Mouse (Mus musculus): ENCODE results near the gene Rps15.
"Not testable (repeated sequence)": the region's sequence is repeated elsewhere in the genome, so short reads cannot be mapped to it uniquely, and the experiment has no call there.

The Rps15 gene

DNA sequence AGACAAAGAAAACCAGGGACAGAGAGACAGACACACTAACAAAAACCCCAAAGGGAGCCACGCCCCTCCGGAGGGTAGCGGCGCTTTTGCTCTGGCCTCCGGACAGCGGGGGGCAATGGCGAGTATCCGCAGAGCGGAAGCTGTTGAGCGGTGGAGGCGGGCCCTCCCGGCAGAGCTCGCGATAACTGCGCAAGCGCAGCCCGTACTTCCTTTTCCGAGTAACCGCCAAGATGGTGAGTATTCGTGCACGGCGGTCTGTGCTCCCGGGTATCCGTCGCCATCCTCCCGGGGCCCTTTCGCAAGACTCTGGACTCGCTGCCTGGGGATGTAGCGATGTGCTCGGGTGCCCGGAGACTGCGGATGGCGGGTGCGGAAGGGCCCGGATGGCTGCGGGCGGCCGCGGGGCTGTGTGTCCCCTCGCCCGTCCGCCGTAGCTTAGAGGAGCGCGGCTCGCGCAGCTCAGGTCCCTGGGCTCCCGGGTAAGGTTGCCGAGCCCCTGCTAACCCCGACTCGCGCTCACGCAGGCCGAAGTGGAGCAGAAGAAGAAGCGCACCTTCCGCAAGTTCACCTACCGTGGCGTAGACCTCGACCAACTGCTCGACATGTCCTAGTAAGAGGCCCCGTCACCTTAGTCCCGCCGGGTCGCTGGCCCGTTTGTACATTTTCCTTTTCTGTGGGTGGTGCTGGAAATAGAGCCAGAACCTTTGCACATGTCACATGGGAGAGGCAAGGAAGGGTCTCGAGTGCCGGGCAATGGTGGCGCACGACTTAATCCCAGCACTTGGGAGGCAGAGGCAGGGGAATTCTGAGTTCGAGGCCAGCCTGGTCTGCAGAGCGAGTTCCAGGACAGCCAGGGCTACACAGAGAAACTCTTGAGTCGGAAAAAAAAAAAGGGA is at the start of gene Rps15:
Gene Rps15, plus strand, starts transcription at position 203 of the 896 bp plus-strand sequence.
- DNase-seq: peak; percentile 95

DNA sequence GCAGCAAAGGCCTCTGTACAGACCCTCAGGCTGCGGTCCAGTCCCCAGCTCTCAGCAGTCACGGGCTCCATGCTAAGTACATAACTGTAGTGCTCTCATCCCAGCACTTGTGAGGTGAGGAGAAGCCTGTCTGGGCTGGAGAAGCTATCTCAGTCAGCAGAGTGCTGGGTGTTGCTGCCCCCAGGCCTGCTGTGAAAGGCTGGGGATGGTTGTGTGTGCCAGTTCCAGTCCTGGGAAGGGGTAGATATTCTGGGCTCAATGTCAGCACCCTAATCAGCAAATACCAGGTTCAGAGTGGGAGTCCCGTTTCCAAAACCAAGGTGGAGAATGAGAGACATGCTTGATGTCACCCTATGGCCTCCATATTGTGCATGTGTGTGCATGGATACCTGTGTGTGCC is 49.6 kb upstream of the Rps15 start:
- no peak for DNase-seq

DNA sequence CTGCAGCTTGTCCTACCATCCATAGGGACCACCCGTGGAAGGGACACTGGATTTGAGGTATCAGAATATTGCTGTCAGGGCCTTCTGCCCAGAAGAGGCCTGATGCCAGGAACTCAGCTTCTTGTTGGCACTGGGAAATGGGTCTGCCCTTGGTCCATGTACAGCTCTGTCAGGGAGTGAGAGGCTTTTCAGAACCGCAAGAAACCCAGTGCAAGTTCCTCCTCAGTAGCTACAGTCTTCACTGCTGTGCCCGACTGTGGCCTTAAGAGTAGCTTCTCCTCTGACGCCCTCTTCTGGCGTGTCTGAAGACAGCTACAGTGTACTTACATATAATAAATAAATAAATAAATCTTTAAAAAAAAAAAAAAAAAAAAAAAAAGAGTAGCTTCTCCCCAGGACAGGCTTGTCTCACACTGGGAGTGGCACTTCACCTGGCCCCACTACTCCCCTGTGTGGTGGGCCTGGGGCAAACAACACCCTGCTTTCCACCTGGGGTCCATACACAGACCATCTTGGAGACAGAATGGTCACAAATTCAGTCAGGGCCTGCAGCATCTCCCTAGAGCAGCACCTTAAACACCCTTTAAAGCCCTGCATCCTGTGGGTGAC is 47.4 kb upstream of the Rps15 start:
- peak; percentile 76 for DNase-seq

DNA sequence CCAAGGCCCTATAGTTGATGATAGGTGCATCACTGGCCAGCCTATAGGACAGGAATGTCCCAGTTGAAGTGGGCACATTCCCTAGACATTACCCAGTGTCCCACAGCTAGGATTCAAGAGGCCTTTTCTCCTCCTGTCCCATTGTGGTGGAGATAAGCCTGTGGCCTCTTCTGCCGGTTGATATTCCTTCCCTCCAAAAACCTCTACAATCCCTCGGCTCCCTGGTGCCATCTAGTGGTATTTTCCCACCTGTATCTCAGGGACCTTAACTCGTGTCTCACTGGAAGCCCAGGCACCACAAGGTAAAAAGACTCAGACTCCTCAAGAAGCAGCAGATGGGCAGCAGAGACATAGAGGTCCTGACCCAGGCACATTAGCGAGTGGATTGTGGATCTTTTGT is 46.7 kb upstream of the Rps15 start:
- DNase-seq: peak; percentile 85

DNA sequence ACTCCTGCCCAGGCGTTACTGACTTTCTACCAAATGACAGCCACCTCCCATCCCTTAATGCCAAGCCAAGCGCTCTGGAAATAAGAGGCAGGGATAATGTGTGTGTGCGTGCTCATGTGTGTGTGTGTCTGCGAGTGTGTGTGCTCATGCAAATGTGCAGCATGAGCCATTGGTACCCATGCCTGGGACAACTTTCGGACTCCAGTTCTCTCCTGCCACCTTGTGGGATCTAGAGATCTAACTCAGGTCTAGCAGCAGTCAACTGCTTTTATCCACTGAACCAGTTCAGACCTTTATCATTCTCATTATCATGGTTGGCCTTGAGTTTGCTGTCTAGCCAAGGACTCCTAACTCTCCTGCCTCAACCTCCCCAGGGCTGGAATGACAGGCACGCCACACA is 44.4 kb upstream of the Rps15 start:
- peak; percentile 36 for DNase-seq

DNA sequence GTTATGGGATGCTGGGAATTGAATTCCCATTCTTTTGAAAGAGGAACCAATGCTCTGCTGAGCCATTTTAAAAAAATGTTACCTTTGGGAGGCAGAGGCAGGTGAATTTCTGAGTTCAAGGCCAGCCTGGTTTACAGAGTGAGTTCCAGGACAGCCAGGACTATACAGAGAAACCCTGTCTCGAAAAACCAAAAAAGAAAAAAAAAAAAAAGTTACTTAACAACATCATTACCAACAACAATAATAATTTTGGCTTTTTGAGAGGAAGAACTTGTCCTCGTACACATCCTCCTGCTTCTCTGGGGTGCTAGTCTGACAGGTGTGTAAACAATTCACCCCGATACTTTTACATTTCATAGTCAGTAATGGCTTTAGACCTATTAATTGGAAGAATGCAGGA is 43.8 kb upstream of the Rps15 start:
- not testable (repeated sequence) for DNase-seq

DNA sequence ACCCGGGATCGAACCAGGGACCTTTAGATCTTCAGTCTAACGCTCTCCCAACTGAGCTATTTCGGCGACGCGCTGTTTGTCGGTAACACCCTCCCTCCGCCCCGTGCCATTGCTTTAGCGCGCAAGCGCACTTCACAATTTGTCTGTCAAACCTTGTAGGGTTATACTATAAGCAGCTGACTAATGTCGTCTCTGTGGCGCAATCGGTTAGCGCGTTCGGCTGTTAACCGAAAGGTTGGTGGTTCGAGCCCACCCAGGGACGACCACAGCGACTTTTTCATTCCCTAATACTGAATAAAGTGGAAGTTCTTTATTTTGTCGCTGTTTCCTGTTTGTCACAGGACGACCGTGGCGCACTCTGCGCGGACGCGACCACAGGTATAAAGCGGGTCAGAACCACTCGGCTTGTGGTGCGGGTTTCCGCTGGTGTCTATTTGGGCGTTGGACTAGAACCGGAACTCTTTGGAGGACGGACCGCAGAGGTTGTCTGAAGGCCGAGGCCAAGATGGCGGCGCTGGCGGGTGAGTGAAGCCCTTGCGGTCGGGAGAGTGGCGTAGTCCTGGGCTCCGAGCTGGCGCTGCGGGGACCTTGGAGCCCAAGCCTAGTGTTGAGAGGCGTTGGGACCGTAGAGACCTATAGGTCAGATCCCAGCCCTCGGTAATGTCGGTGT is 43.1 kb upstream of the Rps15 start, which contains the start of gene Ndufs7:
Gene Ndufs7, plus strand, starts transcription at position 151 of the 670 bp plus-strand sequence.
- peak; percentile 97 for DNase-seq

DNA sequence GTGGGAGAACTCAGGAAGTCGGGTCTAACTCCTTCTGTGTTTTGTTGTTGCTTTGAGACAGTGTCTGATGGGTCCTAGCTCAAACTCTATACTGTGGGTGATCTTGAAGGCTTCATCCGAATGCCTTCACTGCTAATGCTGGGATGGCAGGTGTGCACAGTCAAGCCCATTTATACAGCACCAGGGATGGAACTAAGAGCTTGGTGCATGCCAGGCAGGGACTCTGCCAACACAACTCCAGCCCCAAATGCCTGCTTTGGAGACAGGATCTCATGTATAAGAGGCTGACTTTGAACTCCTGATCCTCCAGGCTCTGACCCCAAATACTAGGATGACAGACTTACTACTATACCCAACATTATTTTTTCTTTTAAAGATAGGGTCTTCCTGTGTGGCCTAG is 42.2 kb upstream of the Rps15 start:
- peak; percentile 54 for DNase-seq

DNA sequence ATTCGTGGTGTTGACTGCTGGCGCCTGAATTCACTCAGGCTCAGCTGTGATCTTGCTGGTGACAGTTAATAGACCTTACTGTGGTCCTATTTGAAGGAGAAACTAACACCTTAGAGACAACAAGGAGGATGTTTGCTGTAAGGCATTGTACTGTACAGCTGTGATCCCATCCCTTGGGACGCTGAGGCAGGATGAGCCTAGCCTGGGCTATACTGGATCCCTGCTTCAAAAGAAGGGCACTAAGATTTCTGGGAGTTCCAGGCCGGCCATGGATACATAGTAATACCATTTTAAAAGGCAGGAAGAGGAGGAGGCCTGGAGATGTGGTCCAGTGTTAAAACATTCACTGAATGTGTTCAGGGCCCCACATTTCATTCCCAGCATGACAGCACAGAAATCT is 41.7 kb upstream of the Rps15 start:
- DNase-seq: peak; percentile 36

DNA sequence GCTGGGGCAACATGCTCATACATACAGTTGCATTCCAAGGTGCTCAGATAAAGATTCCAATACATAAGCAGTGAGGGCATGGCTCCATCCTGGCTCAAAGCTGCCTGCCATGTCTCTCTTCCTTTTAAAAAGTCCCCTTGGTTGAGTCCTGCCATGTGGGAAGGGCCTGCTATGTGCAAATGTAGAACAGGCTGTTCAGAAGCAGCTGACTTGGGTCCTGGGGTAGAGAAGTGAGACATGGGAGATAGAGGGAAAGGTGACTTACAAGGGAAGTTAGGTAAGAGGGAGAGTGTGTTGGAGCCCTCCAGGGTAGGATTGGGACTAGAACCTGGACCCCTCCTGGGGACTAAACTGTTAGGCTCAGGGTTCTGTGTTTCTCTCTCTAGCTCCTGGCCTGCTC is 40.2 kb upstream of the Rps15 start:
- no peak for DNase-seq

DNA sequence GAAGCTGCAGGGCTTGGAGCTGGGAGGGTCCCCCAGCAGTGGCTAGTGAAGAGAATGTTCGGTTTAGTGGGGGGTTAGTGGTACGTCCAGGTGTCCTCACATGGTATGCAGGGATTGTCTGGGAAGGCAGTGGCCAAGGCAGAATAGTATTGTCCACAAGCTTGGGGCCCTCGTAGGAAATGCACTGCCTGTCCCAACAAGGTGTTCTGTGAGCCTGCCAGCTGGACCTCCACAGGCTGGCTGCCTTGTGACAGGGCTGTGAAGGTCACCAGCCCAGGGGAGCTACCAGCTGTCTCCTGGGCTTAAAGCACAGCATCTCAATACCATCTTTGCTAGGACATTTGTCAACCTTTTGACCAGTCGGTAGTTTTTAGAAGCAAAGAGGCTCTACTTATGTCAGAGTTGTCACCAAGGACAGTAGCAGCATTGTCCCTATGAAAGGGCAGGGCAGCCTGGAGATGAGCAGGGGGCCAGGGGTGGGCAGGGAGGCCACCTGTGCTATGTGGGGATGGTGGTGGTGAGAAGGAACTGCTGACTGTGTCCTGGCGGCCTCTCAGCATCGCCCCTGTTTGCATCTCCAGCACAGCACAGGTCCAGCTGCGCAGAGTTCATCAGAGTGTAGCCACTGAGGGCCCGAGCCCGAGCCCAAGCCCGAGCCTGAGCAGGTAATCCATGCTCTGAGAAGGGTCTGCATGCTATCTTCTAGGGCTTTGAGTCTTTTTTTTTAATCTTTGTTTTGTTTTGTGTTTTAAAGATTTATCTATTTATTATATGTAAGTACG is 39.6 kb upstream of the Rps15 start:
- peak; percentile 41 for DNase-seq

DNA sequence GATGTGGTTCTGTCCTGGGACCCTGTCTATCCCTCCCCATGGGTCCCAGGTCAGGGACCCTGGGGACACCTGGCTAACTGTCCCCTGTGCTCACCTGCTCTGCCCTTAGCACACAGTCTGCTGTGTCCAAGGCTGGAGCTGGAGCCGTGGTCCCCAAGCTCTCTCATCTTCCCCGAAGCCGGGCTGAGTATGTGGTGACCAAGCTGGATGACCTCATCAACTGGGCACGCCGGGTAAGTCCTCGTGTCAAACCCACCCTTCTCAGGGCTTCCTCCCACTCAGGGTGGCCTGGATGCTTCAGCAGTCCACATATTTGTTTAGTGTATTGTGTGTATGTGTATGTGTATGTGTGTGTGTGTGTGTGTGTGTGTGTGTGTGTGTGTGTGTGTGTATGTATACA is 38.7 kb upstream of the Rps15 start:
- no peak for DNase-seq

DNA sequence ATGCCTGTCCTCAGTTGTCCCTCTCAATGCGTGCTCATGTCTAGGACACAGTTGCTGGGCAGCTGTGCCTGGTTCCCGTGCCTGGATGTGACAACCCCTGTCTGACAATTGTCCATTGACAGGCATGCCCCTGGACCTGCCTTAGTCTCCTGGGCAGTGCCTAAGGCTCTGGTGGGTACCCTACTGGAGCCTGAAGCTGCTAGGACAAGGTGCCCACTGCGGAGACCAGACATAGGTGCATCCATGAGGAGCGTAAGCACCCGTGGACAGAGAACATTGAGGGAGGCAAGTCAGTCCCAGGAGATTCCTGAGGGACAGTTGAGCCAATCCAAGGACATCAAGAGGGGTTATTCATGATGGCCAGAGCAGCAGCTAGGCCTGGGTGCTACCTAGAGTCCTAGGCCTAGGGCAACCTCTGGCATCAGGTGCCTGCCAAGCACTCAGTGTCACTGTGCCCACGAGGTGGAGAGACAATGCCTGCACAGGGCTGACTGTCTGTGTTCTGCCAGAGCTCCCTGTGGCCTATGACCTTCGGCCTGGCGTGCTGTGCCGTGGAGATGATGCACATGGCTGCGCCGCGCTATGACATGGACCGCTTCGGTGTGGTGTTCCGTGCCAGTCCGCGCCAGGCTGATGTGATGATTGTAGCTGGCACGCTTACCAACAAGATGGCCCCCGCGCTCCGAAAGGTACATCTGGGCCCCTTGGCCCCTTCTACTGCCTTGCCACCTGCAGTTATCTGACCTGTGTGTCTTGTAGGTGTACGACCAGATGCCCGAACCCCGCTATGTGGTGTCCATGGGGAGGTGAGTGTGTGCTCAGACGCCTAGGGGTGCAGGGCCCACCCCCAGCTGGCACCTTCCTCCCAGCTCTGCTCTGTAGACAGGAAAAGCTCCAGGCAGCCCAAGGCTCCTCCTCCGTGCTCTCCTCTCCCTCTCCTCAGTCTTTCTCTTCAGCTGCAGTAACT is 37.6 kb upstream of the Rps15 start:
- no peak for DNase-seq

DNA sequence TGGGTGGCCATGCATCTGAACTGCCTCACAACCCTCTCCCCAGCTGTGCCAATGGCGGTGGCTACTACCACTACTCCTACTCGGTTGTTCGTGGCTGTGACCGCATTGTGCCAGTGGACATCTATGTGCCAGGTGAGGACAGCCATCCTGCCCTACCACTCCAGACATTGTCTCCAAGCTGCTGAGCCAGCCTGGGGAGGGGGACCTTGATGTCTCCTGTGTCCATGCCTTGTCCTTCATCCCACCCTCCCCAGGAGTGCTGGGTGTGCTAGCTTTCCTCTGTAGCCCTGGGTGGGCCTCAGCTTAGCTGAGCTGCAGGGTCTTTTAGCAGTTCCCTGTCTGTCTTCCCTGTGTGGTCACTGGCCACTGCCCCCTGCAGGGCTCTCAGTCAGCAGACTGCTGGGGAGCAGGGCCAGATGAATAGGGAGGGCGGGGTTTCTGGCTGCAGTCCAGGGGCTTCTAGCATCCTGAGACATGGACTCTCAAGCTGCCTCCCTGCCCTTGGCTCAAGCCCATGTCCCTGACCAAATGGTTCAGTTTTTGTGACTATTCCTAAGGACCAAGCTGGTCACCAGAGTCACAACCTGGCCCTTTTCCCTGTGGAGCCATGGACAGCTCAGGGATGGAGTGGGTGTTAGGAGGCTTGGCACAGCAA is 36.2 kb upstream of the Rps15 start:
- DNase-seq: peak; percentile 72

DNA sequence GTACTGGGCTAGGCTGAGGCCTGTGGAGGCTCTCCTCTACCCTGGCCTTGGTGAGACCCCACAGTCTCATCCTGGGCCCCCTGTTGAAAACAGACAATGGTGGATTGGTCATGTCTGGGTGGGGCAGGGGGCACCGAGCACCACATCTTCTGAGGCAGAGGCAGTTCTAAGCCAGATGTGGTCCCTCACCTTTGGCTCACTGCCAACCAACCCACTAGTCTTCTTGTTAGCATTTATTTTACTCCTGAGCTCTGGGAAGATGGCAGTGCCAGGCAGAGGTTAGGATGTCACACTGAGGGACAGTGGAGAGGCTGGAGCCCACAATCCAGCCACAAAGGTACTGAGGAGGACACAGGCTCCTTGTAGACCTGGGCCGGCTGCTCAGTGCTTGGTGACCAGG is 34.3 kb upstream of the Rps15 start:
- peak; percentile 63 for DNase-seq

DNA sequence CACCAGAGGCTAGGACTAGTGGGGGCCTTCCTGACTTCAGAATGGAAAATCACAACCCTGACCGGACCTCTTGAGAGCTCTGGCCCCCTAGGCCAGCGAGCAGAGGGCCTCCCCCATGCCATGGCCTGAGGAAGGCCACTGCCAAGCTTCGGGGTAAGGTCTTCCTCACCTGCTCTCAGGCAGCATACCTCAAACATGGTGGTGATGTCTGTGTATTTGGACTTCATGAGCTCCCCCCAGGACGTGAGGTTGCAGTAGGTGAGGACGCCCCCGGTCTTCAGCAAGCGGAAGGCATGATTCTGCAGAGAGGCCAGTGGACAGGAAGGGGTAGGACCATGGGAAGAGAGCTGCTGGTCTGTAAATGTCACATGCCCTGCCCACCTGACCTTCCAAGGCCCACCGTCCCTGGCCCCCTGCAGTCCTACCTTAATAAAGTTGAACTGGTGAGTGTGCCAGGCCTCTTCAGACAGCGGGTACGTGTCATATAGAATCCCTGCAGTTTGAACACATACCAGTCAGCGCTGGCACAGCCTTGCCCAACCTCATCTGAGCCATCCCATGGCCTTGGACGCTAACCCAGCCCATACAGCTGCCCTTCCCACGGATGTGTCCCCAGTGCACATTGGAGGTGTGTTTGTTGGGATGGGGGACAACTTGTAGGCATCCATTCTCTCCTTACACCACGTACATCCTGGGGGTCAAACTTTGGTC is 33.3 kb upstream of the Rps15 start:
- peak; percentile 70 for DNase-seq

DNA sequence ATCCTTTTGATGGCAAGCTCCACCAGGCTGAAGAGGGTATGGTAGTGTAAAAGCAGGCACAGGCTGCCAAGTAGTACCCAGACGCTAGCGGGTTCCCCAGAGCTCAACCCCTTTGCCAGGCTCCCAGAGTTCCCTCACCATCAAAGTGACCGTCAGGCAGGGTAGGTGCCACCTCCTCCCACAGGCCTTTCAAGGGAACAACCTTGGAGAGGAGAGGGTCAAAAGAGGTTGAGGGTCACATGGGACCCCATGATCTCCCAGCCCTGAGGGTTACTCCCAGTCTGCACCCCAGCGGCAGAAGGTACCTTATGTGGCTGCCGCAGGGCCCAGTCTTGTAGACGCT is 32.8 kb upstream of the Rps15 start:
- no peak for DNase-seq

DNA sequence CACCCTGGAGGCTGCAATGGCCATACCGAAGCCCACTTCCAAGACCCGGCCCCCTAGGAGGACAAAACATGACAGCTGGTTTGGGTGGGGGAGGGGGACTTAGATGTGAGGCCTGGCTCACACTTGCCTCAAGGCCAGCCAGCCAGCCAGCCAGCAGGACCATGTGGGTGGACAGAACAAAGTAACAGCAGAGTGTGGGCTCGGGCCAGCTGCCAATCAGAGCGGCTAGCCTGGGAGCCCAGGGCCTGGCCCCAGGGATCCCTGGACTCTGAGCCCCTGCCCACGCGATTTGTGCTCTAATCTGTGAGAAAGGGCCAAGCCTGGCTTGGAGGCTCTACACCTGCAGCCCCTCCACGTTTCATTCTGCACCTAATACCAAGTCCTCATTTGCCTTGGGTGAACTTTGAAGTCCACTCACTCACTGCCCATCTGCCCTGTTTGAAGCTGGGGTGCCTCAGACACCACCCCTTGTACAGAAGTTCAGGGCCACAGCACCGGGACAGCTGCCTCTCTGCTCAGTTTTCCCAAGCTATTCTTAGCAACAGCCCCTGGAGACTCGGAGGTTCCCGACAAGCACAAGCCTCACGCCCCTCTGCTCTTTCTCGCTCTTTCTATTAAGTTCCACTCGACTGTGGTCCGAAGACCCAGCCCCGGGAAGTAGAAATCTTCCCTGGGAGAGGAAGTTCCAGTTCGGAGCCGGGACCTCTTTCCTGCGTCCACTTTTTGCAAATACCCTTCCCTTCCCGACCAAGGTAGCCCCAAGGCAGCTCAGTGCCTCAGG is 32.2 kb upstream of the Rps15 start:
- DNase-seq: peak; percentile 87

DNA sequence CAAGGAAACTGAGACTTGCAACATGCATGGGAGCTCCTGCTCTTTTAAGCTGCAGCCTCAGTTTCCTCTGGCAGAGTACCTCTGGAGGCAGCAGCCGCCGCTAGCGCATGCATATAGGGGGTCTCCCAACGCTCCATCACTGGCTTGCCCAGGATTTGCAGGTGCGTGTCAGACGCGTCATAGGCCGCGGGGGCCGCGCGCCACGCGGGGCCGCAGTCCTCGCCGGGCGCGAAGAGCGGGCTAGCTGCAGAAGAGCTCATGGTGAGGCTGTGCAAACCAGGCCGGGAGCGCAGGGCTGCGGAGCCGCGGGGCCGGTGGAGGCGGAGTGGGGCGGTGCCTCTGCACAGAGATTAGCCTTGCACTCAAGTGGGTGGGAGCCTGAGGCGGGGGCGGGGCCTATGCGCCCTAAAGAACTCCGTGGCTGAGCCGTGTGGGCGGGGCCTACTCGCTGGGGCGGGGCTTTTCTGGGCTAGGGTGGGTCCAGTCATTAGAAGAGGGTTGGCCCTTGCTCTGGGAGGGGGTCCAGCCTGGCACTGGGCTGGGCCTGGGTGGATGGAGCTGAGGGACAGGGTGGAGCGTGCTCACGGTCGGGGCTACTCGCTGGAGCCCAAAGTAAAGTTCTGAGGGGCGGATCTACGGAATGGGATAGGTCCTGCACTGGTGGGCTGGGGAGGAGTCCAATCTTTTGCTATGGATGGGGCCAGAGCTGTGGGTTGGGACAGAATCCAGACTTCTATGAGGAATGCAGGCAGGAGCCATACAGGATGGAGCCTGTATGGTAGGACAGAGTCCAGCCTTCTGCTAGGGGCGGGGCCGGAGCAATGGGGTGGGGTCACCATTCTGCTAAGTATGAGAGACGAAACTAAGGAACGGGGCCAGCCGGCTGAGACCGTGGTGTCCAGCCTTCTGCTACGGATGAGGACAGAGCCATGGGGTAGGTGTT is 31.3 kb upstream of the Rps15 start, which contains the start of the genes Gamt and Dazap1:
Gene Gamt, minus strand, starts transcription at position 371 of the 943 bp plus-strand sequence.
Gene Dazap1, plus strand, starts transcription at position 845 of the 943 bp plus-strand sequence.
- peak; percentile 93 for DNase-seq
